ENCODE assay signal across 9 mouse cellular contexts in genomic region chr14:101352046-101353008, GRCm38 (mm10).
DNase-seq lines count a peak whose midpoint lies in the region; ATAC-seq lines count a peak whose summit lies in the region.
"Had no signal": no experiment of that assay in that cellular context is flagged by ENCODE, and none has a peak within 500 bp of the region (broad histone marks: within the 10 kb centered on the region; RNA-seq: fewer than 3 reads in every experiment).

No protein-coding gene starts in this region.

- peak; percentile 28 for DNase-seq in layer of hippocampus, adult 11-12 months (ENCODE audit: low spot score)
- no peak for DNase-seq in layer of hippocampus, adult 9-10 months (ENCODE audit: low spot score)
- peak; percentile 76 for DNase-seq in embryonic facial prominence, embryonic 11.5 days (ENCODE audit: low spot score)
- DNase-seq in heart, postnatal 14 days = peak; percentile 23 to 31
- peak; percentile 24 to 26 for DNase-seq in left cerebral cortex, postnatal 25 days (ENCODE audit: low spot score in 2 of 2)
- peak; percentile 34 to 35 for DNase-seq in right cerebral cortex, adult 2 months (ENCODE audit: low spot score in 2 of 2)
- DNase-seq in thymus, postnatal 36 days = no peak

- H3K4me3 ChIP-seq in embryonic facial prominence, embryonic 11.5 days (ENCODE audit: low read depth, low read length) = no peak overlapping the region
- H3K4me3 ChIP-seq: myocyte had no signal

- H3K36me3 ChIP-seq in embryonic facial prominence, embryonic 11.5 days (replicated peaks; ENCODE audit: control insufficient read depth, insufficient read depth, low read depth, low read length) = no peaks in the 10 kb centered on the region

- intact Hi-C loops in heart, postnatal 14 days (cut with DNase I) = no loop called here
- intact Hi-C loops in left cerebral cortex, postnatal 25 days (cut with DNase I) = no loop called here

- H3K27ac ChIP-seq in embryonic facial prominence, embryonic 11.5 days (replicated peaks; ENCODE audit: low read depth, low read length) = no peak overlapping the region

- no peak overlapping the region for H3K9ac ChIP-seq in embryonic facial prominence, embryonic 11.5 days (replicated peaks; ENCODE audit: low read length)

- no peaks in the 10 kb centered on the region for H3K9me3 ChIP-seq in embryonic facial prominence, embryonic 11.5 days (replicated peaks; ENCODE audit: control insufficient read depth, low read length)

- H3K4me1 ChIP-seq in embryonic facial prominence, embryonic 11.5 days (ENCODE audit: control insufficient read depth, insufficient read depth, low read length) = no peaks in the 10 kb centered on the region

- peak; percentile 92 for ATAC-seq in embryonic facial prominence, embryonic 11.5 days (replicated peaks; ENCODE audit: insufficient number of reproducible peaks, low FRiP score, low TSS enrichment, low read depth)
- ATAC-seq in megakaryocyte progenitor cell, adult 5-6 weeks (replicated peaks; ENCODE audit: poor library complexity) = no peak

- H3K4me2 ChIP-seq in embryonic facial prominence, embryonic 11.5 days (ENCODE audit: low read depth, low read length) = no peak overlapping the region

- H3K27me3 ChIP-seq in embryonic facial prominence, embryonic 11.5 days (ENCODE audit: control insufficient read depth, insufficient read depth, low read length) = no peaks in the 10 kb centered on the region

- WGBS in embryonic facial prominence, embryonic 11.5 days = 11% methylated on average over 6 of the region's 6 CpGs

Comparison
In these comparisons a context has a peak if more than half of its experiments do, and no peak if none do; other contexts are left out.
1. DNase-seq: peak in layer of hippocampus, adult 11-12 months (single experiment), embryonic facial prominence, embryonic 11.5 days (single experiment), heart, postnatal 14 days (2 of 2), left cerebral cortex, postnatal 25 days (2 of 2) and right cerebral cortex, adult 2 months (2 of 2); none in layer of hippocampus, adult 9-10 months (single experiment) and thymus, postnatal 36 days (0 of 2).